Mouse (Mus musculus) erythroblast, embryonic 14.5 days (primary cell): Measurements from ENCODE around the gene Lrp4. TPM values are rescaled to one million over a fixed set of nuclear protein-coding genes. Genes with fewer than 3 reads are reported as not detected.
"Not testable (repeated sequence)": the region's sequence is repeated elsewhere in the genome, so short reads cannot be mapped to it uniquely, and the experiment has no call there.

Source experiments
- H3K27me3 ChIP-seq: 2 replicates; pipeline ENCODE4 v1.6.1; 2012; ENCODE audit warnings: inconsistent platforms; ENCODE audit not compliant: control insufficient read depth
- H3K36me3 ChIP-seq: 2 replicates; pipeline ENCODE4 v1.6.1; 2012; ENCODE audit warnings: mild to moderate bottlenecking, inconsistent platforms; ENCODE audit not compliant: control insufficient read depth
- H3K4me1 ChIP-seq: 2 replicates; pipeline ENCODE4 v1.6.1; 2012; ENCODE audit warnings: inconsistent platforms; ENCODE audit not compliant: control insufficient read depth
- H3K4me3 ChIP-seq: replicated peaks from 2 replicates; pipeline ENCODE3; 2012; ENCODE audit warnings: moderate library complexity, mild to moderate bottlenecking, inconsistent platforms
- H3K9me3 ChIP-seq: 2 replicates; pipeline ENCODE4 v1.6.1; 2012; ENCODE audit warnings: low read length, inconsistent platforms, mixed read lengths; ENCODE audit not compliant: control insufficient read depth
- GATA1 ChIP-seq: IDR thresholded peaks from 2 replicates; pipeline ENCODE4 v1.6.1; 2012; ENCODE audit warnings: low read length, inconsistent platforms, mixed read lengths
- TAL1 ChIP-seq: IDR thresholded peaks from 3 replicates; pipeline ENCODE4 v1.6.1; 2012; ENCODE audit warnings: low read length, inconsistent platforms, mixed read lengths
- polyA plus RNA-seq: library from polyadenylated mRNA; stranded (reverse); fragments of >175 nt; gene quantifications from 2 replicates; pipeline ENCODE4 v1.2.3, GENCODE M21; 2012

The Lrp4 gene
- polyA plus RNA-seq, 1 experiment, result not detected

DNA sequence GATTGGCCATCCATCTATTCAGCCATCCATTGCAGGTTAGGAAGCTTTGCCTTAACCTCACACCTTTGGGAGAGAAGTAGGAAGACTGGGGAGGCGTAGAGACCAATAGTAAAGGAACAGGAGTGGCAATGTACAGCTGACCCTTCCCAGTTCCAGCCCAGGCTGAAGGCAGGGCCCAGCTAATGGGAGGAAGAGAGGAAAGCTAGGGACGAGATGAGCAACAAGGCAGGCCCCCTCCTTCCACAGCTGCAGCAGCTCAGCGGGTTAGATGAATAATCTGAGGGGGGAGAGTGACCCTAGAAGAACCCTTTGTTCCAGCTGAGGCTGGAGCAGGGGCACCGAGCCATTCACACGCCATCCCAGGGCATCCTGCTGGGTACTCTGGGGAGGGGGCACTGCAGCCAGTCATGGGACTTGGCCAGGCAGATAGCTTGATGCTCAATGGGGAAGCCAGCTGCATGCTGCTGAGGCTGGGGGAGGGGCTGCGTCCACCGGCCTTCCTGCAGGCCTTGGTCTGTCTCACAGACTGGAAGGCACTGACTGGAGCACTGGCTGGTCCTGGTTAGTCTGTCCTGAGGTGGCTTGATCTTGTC lies 12.8 kb downstream of the Lrp4 start:
- no peaks in the 10 kb centered on the region for H3K27me3 ChIP-seq
- H3K4me3 ChIP-seq, result no peak overlapping the region
- no peaks in the 10 kb centered on the region; the same call in 1 of the 2 replicates for H3K36me3 ChIP-seq
- H3K9me3 ChIP-seq, result no peaks in the 10 kb centered on the region
- H3K4me1 ChIP-seq, result no peaks in the 10 kb centered on the region
- no peak for TF ChIP-seq TAL1
- no peak for TF ChIP-seq GATA1

DNA sequence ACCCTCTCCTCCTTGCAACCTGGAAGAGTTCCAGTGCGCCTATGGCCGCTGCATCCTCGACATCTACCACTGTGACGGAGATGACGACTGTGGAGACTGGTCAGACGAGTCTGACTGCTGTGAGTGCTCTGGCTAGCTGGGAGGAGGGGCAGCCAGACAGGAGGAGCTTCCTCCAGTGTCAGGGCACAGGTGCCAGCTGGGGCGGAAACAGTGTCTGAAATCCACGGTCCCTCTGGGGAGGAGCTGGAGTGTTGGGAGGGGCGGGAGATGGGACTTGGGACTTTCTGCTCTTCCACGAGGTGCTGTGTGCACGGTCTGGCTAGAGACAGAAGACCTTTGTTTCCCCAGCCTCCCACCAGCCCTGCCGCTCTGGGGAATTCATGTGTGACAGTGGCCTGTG lies 17.0 kb downstream of the Lrp4 start:
- no peak overlapping the region for H3K4me3 ChIP-seq
- TF ChIP-seq GATA1, result no peak
- no peak for TF ChIP-seq TAL1
- peaks cover 3% of the 10 kb centered on the region; the same call in 1 of the 2 replicates for H3K36me3 ChIP-seq
- H3K27me3 ChIP-seq, result no peaks in the 10 kb centered on the region
- no peaks in the 10 kb centered on the region for H3K4me1 ChIP-seq
- H3K9me3 ChIP-seq, result no peaks in the 10 kb centered on the region

DNA sequence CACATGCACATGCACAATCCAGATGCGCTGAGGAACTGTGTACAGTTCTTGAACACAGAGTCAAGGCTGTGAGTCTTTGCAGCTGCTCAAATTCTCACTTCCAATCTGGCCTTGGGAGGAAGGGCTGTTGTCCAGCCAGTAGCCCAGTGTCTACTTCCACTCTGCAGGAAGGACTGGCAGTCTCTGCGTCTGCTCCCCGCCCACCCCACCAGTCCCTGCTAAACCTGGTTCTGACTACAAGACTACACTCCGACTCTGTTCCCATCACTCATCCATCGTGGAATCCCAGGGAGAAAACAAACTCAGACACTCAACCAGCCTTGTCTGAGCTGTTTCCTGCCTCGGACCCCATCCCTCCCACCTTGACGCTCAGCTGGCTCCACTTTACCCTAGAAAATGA lies 18.5 kb downstream of the Lrp4 start:
- Histone ChIP-seq H3K4me1 (no peaks in the 10 kb centered on the region), H3K9me3 (no peaks in the 10 kb centered on the region), H3K27me3 (no peaks in the 10 kb centered on the region), H3K4me3 (no peak overlapping the region), H3K36me3 (peaks cover 3% of the 10 kb centered on the region; the same call in 1 of the 2 replicates)
- TF ChIP-seq GATA1 (no peak), TAL1 (no peak)

DNA sequence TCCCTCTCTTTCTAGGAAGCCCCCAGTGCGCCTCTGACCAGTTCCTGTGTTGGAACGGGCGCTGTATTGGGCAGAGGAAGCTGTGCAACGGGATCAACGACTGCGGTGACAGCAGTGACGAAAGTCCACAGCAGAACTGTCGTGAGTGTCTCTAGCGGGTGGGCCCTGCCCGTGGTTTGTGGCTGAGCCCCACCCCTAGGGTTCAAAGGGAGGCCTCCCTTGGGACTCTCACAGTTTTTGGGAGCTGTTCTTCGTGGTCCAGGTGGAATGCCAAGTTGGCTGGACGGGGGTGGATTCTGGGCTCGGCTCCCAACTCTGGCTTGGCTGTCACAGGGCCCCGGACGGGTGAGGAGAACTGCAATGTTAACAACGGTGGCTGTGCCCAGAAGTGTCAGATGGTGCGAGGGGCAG lies 18.9 kb downstream of the Lrp4 start:
- Histone ChIP-seq H3K4me3 (no peak overlapping the region), H3K27me3 (no peaks in the 10 kb centered on the region), H3K36me3 (peaks cover 3% of the 10 kb centered on the region; the same call in 1 of the 2 replicates), H3K9me3 (no peaks in the 10 kb centered on the region), H3K4me1 (no peaks in the 10 kb centered on the region)
- TF ChIP-seq TAL1 (no peak), GATA1 (no peak)

DNA sequence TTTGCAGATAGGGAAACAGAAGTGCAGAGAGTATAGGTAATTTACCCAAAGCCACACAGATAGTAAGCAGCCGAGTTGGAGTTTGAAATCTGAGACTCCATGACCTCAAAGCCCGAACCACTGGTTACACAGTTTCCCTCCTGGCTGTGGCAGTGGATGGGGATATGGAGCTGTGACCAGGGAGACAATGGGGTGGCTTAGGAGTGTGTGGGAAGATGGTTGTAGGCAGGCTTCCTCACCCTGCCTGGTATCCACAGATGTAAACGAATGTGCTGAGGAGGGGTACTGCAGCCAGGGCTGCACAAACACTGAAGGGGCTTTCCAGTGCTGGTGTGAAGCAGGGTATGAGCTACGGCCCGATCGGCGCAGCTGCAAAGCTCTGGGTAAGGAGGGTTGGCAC lies 19.5 kb downstream of the Lrp4 start:
- no peaks in the 10 kb centered on the region for H3K4me1 ChIP-seq
- no peak overlapping the region for H3K4me3 ChIP-seq
- TF ChIP-seq GATA1 (no peak), TAL1 (no peak)
- peaks cover 3% of the 10 kb centered on the region; the same call in 1 of the 2 replicates for H3K36me3 ChIP-seq
- no peaks in the 10 kb centered on the region for H3K27me3 ChIP-seq
- no peaks in the 10 kb centered on the region for H3K9me3 ChIP-seq

DNA sequence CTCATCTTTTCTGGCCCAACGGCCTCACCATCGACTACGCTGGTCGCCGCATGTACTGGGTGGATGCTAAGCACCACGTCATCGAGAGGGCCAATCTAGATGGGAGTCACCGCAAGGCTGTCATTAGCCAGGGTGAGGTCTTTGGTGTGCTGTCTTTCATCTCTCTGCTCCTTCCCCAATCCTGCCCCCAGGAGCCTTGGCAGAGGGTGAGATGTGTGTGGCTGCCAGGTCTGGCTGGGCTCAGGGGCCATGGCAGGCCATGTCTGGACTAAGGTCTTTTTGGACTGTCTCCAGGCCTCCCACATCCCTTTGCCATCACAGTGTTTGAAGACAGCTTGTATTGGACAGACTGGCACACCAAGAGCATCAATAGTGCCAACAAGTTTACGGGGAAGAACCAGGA lies 23.1 kb downstream of the Lrp4 start:
- no peak for TF ChIP-seq GATA1
- no peak for TF ChIP-seq TAL1
- H3K36me3 ChIP-seq, result peaks cover 3% of the 10 kb centered on the region; the same call in 1 of the 2 replicates
- H3K4me1 ChIP-seq, result no peaks in the 10 kb centered on the region
- H3K9me3 ChIP-seq, result no peaks in the 10 kb centered on the region
- no peaks in the 10 kb centered on the region for H3K27me3 ChIP-seq
- no peak overlapping the region for H3K4me3 ChIP-seq

DNA sequence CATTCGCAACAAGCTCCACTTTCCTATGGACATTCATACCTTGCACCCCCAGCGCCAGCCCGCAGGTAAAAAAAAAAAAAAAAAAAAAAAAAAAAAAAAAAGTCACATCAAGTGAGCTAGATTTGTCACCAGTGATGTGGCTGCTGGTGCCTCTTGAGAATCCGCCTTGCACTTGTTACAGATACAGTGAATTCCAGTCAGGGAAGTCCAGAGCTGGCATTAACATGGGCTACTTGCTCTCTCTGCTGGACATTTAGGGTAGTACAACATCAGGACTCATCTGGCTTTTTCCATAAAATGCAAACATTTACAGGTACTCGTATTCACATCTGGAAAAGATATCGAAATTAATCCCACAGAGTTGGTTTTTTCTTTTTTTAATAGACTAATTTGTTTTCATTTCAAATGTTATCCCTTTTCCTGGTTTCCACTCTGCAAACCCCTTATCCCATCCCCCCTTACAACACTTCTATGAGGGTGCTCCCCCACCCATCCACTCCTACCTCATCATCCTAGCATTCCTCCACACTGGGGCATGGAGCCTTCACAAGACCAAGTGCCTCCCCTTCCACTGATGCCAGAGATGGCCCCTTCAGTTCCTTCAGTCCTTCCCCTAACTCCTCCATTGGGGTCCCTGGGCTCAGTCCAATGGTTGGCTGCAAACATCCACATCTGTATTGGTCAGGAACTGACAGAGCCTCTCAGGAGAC lies 23.6 kb downstream of the Lrp4 start:
- H3K4me3 ChIP-seq, result no peak overlapping the region
- no peaks in the 10 kb centered on the region for H3K9me3 ChIP-seq
- TF ChIP-seq TAL1 (no peak; the same call in 2 of the 3 replicates), GATA1 (no peak)
- no peaks in the 10 kb centered on the region for H3K4me1 ChIP-seq
- H3K36me3 ChIP-seq, result peaks cover 3% of the 10 kb centered on the region; the same call in 1 of the 2 replicates
- no peaks in the 10 kb centered on the region for H3K27me3 ChIP-seq

DNA sequence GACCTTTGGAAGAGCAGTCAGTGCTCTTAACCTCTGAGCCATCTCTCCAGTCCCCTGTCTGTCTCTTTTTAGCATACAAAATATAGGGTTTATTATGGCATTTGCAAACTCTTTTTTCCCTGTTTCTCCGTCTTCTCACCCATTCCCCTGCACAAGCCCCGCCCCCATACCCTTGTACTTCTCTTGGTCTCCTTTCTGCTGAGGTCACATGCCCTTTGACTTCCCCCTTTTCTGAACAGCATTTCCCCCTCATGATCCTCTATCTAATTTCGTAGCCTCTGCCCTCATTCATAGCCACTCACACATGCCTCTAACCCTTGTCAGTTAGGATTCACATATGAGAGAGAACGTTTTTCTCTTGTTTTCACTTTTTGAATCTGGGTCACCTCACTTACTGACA lies 27.4 kb downstream of the Lrp4 start:
- TF ChIP-seq GATA1 (no peak), TAL1 (no peak)
- Histone ChIP-seq H3K9me3 (no peaks in the 10 kb centered on the region), H3K36me3 (peaks cover 3% of the 10 kb centered on the region; the same call in 1 of the 2 replicates), H3K4me1 (no peaks in the 10 kb centered on the region), H3K27me3 (no peaks in the 10 kb centered on the region), H3K4me3 (no peak overlapping the region)

DNA sequence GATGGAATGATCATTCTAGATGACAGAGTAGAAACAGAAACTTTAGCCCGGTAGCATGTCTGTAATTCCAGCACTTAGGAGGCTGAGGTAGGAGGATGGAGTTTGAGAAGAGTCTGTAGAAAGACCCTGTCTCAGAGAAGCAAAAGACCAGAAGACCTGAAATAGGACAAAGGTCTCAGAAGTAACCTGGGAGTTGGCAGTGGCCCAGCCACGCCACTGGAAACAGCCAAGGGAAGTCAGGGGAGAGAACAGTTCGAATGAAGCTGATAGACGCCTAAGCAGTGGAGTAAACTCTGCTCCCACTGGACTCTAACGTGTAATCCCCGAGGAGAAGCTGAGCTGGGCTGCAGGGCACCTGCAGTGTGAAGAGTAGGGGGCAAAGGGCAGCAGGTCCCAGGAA lies 27.9 kb downstream of the Lrp4 start:
- TF ChIP-seq GATA1 (no peak), TAL1 (no peak)
- peaks cover 3% of the 10 kb centered on the region; the same call in 1 of the 2 replicates for H3K36me3 ChIP-seq

DNA sequence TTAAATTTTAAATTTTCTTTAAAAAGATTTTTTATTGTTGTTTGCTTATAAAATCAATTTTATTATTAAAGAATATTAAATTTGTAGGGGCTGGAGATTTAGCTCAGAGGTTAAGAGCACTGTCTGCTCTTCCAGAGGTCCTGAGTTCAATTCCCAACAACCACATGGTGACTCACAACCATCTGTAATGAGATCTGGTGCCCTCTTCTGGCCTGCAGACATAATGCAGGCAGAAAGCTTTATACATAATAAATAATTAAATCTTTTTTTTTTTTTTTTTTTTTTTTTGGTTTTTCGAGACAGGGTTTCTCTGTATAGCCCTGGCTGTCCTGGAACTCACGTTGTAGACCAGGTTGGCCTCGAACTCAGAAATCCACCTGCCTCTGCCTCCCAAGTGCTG lies 30.0 kb downstream of the Lrp4 start:
- H3K36me3 ChIP-seq, H3K4me3 ChIP-seq, H3K27me3 ChIP-seq, H3K9me3 ChIP-seq, H3K4me1 ChIP-seq: not testable (repeated sequence)

More for the DNA sequence above, 27.9 kb downstream of the Lrp4 start:
- Histone ChIP-seq H3K4me1 (no peaks in the 10 kb centered on the region), H3K27me3 (no peaks in the 10 kb centered on the region), H3K9me3 (no peaks in the 10 kb centered on the region), H3K4me3 (no peak overlapping the region)
